Mouse (Mus musculus): ENCODE data around the gene Fblim1.

- TF ChIP-seq CTCF (conservative IDR thresholded peaks at IDR 0.05 in 1 of 2, IDR thresholded peaks at IDR 0.05 in 1 of 2; ENCODE audit: low read depth in 2 of 2, low read length in 2 of 2), result no peak
- no peak for TF ChIP-seq RAD21 (IDR thresholded peaks at IDR 0.05; ENCODE audit: low read depth, low read length)
- TF ChIP-seq ZC3H11A (IDR thresholded peaks at IDR 0.05; ENCODE audit: low read depth, low read length), result no peak
- TF ChIP-seq E2F4 (IDR thresholded peaks at IDR 0.05; ENCODE audit: insufficient replicate concordance, low read depth, low read length), result no peak
- TF ChIP-seq MAFK (IDR thresholded peaks at IDR 0.05; ENCODE audit: insufficient replicate concordance, low read length), result no peak
- no peak for TF ChIP-seq ZMIZ1 (IDR thresholded peaks at IDR 0.05; ENCODE audit: low read depth, low read length)
- no peak for TF ChIP-seq POLR2A (IDR thresholded peaks at IDR 0.05; ENCODE audit: low read depth, low read length)
- TF ChIP-seq USF2 (conservative IDR thresholded peaks at IDR 0.05; ENCODE audit: low read depth, low read length), result no peak
- no peak for TF ChIP-seq MYC (IDR thresholded peaks at IDR 0.05; ENCODE audit: low read depth, low read length)
- no peak for TF ChIP-seq ZKSCAN1 (IDR thresholded peaks at IDR 0.05; ENCODE audit: borderline replicate concordance, low read depth, low read length)
- TF ChIP-seq HCFC1 (IDR thresholded peaks at IDR 0.05; ENCODE audit: low read depth, low read length), result no peak
Measured at GRCm38 (mm10) chr4:141596700-141597328, 9.1 kb downstream of the Fblim1 start.
